Mouse (Mus musculus) forebrain, embryonic 11.5 days (tissue): Measurements from ENCODE around the gene Ptgdr2. TPM values are rescaled to one million over a fixed set of nuclear protein-coding genes. Genes with fewer than 3 reads are reported as not detected.

Experiments used
- ATAC-seq: fragments of 200-750 bp; cut with Nextera tagmentation; replicated peaks from 2 replicates; pipeline ENCODE4 v1.8.0; 2017; ENCODE audit warnings: moderate TSS enrichment; ENCODE audit not compliant: low FRiP score
- DNase-seq: peaks from one replicate; pipeline ENCODE4 v3.0.0-alpha.2; 2017; ENCODE audit warnings: low spot score
- H3K27ac ChIP-seq: fragments of 300-500 bp; sonication (generic); 2 replicates; pipeline ENCODE4 v1.5.1; 2014; ENCODE audit warnings: low read depth, low read length
- H3K27me3 ChIP-seq: fragments of 300-500 bp; sonication (generic); 2 replicates; pipeline ENCODE4 v1.6.1; 2014; ENCODE audit warnings: mild to moderate bottlenecking, low read length, mixed read lengths; ENCODE audit not compliant: control insufficient read depth, insufficient read depth
- H3K36me3 ChIP-seq: fragments of 300-500 bp; sonication (generic); 2 replicates; pipeline ENCODE4 v1.6.1; 2014; ENCODE audit warnings: mild to moderate bottlenecking, low read length, moderate library complexity, mixed read lengths; ENCODE audit not compliant: control insufficient read depth, insufficient read depth
- H3K4me1 ChIP-seq: fragments of 300-500 bp; sonication (generic); replicated peaks from 2 replicates; pipeline ENCODE4 v1.6.1; 2014; ENCODE audit warnings: low read length, mixed read lengths; ENCODE audit not compliant: control insufficient read depth, insufficient read depth
- H3K4me2 ChIP-seq: fragments of 300-500 bp; sonication (generic); 2 replicates; pipeline ENCODE4 v1.6.1; 2014; ENCODE audit warnings: low read depth, mild to moderate bottlenecking, low read length, moderate library complexity, mixed read lengths; ENCODE audit not compliant: severe bottlenecking
- H3K4me3 ChIP-seq: fragments of 300-500 bp; sonication (generic); 2 replicates; pipeline ENCODE4 v1.5.1; 2014; ENCODE audit warnings: low read depth, low read length
- H3K9ac ChIP-seq: fragments of 300-500 bp; sonication (generic); 2 replicates; pipeline ENCODE4 v1.6.1; 2014; ENCODE audit warnings: low read length
- H3K9me3 ChIP-seq: fragments of 300-500 bp; sonication (generic); 2 replicates; pipeline ENCODE4 v1.6.1; 2016; ENCODE audit warnings: low read length, mixed read lengths; ENCODE audit not compliant: control insufficient read depth
- WGBS: fragments of 180-500 bp; shearing (Covaris S2); extraction: QIAGEN DNeasy Blood & Tissue Kit; methylation state at CpG from one replicate; pipeline ENCODE4 v1.1.7; 2014; 5-methylcytosine and 5-hydroxymethylcytosine counted together
- polyA plus RNA-seq: library from polyadenylated mRNA; unstranded; fragments of >200 nt; fragmentation: Nextera tagmentation; extraction: Ambion mirVana; gene quantifications from 2 replicates; pipeline ENCODE4 v1.2.1, GENCODE M21; 2014

Gene Ptgdr2
- polyA plus RNA-seq, 1 experiment from 2014 or later: 0.09 TPM

DNA sequence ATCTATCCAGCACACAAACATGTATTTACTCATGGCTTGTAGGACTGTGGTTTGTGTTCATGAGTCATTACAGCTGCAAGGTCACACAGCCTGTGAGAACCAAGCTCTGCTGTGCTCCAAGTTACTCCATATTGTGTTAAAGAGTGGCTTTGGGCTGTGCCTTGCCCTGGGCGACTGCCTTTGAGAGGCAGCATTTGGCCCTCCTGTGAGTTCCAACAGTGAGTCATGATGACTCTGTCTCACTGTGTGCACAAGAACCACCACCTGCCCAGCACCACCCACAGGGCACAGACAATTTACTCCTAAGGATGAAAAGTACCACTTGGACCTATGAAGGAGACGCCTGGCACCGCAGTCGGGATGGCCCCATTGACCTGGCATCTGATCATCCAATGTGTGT lies 48.9 kb downstream of the Ptgdr2 start:
- H3K9me3 ChIP-seq: no peaks in the 10 kb centered on the region
- WGBS: 95% methylated on average over 4 of the region's 4 CpGs
- no peaks in the 10 kb centered on the region for H3K4me1 ChIP-seq
- no peaks in the 10 kb centered on the region for H3K27me3 ChIP-seq
- no peak overlapping the region for H3K9ac ChIP-seq
- ATAC-seq (no peak), DNase-seq (no peak)
- H3K4me3 ChIP-seq: no peak overlapping the region
- H3K4me2 ChIP-seq: no peak overlapping the region
- no peak overlapping the region for H3K27ac ChIP-seq
- H3K36me3 ChIP-seq: no peaks in the 10 kb centered on the region

GRCm38 (mm10) chr19:10988563-10988962 lies 51.6 kb downstream of the Ptgdr2 start:
- no peaks in the 10 kb centered on the region for H3K4me1 ChIP-seq
- H3K27me3 ChIP-seq: no peaks in the 10 kb centered on the region
- H3K36me3 ChIP-seq: no peaks in the 10 kb centered on the region
- WGBS: 92% methylated on average over 1 of the region's 1 CpGs
- no peak overlapping the region for H3K27ac ChIP-seq
- H3K9ac ChIP-seq: no peak overlapping the region
- DNase-seq (no peak), ATAC-seq (no peak)
- H3K9me3 ChIP-seq: no peaks in the 10 kb centered on the region
- H3K4me2 ChIP-seq: no peak overlapping the region
- no peak overlapping the region for H3K4me3 ChIP-seq

- WGBS: 65% methylated on average over 1 of the region's 1 CpGs
- H3K9me3 ChIP-seq: no peaks in the 10 kb centered on the region
- DNase-seq: no peak
- H3K4me1 ChIP-seq: no peaks in the 10 kb centered on the region
- no peak overlapping the region for H3K4me3 ChIP-seq
- H3K36me3 ChIP-seq: no peaks in the 10 kb centered on the region
- no peak overlapping the region for H3K27ac ChIP-seq
- H3K27me3 ChIP-seq: no peaks in the 10 kb centered on the region
- H3K4me2 ChIP-seq: no peak overlapping the region
- no peak for ATAC-seq
- no peak overlapping the region for H3K9ac ChIP-seq
Measured at GRCm38 (mm10) chr19:10990751-10991150, 53.8 kb downstream of the Ptgdr2 start.

DNA sequence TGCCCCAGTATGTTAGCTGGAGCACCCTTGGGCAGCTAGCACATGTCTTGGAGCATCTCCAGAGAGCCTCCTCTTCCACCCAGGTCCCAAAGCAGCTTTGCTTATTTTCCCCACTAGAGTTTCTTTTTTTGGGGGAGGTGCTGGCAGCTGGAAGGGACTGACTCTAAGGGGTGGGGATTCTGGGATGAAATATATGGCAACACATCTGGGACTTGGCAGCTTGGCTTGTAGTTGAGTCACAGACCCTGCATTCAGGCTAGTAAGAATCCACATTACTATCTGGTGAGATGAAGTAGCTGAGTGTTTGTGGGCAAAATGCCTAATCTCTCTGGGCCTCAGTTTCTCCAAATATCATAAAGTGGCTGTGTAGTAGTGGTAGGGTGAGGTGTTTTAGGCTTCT lies 55.0 kb downstream of the Ptgdr2 start:
- ATAC-seq (no peak), DNase-seq (no peak)
- H3K4me2 ChIP-seq: no peak overlapping the region
- H3K4me1 ChIP-seq: no peaks in the 10 kb centered on the region
- H3K9me3 ChIP-seq: no peaks in the 10 kb centered on the region
- no peak overlapping the region for H3K27ac ChIP-seq
- H3K9ac ChIP-seq: no peak overlapping the region
- no peak overlapping the region for H3K4me3 ChIP-seq
- H3K27me3 ChIP-seq: no peaks in the 10 kb centered on the region
- no peaks in the 10 kb centered on the region for H3K36me3 ChIP-seq

Other genes starting within 250 kb of the Ptgdr2 start
- gene Vps37c, start 248.4 kb upstream of the Ptgdr2 start, polyA plus RNA-seq: 32.1 and 33.4 TPM in 2 replicates
- gene Cd5, start 198.2 kb upstream of the Ptgdr2 start, polyA plus RNA-seq: 0.05 TPM in 1 of 2 replicates, not detected in the other
- 0.28 TPM in 1 of 2 replicates, not detected in the other for gene Cd6, start 107.1 kb upstream of the Ptgdr2 start, polyA plus RNA-seq
- gene Slc15a3, start 97.4 kb upstream of the Ptgdr2 start, polyA plus RNA-seq: 0.19 and 0.20 TPM in 2 replicates
- gene Tmem132a, start 67.2 kb upstream of the Ptgdr2 start, polyA plus RNA-seq: 87.1 and 95.1 TPM in 2 replicates
- gene Tmem109, start 55.2 kb upstream of the Ptgdr2 start, polyA plus RNA-seq: 44.3 and 45.9 TPM in 2 replicates
- 50.9 and 55.5 TPM in 2 replicates for gene Prpf19, start 41.9 kb upstream of the Ptgdr2 start, polyA plus RNA-seq
- gene Zp1, start 16.5 kb upstream of the Ptgdr2 start, polyA plus RNA-seq: not detected in 2 replicates
- 28.1 and 31.2 TPM in 2 replicates for gene Ccdc86, start 12.1 kb downstream of the Ptgdr2 start, polyA plus RNA-seq
- gene Ms4a10, start 37.5 kb downstream of the Ptgdr2 start, polyA plus RNA-seq: not detected in 2 replicates
- gene Ms4a15, start 56.1 kb downstream of the Ptgdr2 start, polyA plus RNA-seq: not detected in 2 replicates
- gene Ms4a18, start 80.9 kb downstream of the Ptgdr2 start, polyA plus RNA-seq: not detected in 2 replicates
- gene Ms4a8a, start 143.9 kb downstream of the Ptgdr2 start, polyA plus RNA-seq: not detected in 2 replicates
- not detected in 2 replicates for gene 1700017D01Rik, start 193.7 kb downstream of the Ptgdr2 start, polyA plus RNA-seq
- gene 1700025F22Rik, start 228.2 kb downstream of the Ptgdr2 start, polyA plus RNA-seq: not detected in 2 replicates